Mouse (Mus musculus) kidney, adult 2 months (tissue): ENCODE results near the gene Scfd2.

Experiments used
- CTCF ChIP-seq: fragments of 200-500 bp; conservative IDR thresholded peaks from 2 replicates; pipeline ENCODE4 v1.5.1; 2011; ENCODE audit warnings: low read depth, mild to moderate bottlenecking, control low read depth, low read length, moderate library complexity, mixed read lengths; ENCODE audit not compliant: insufficient read depth, insufficient read length
- POLR2A ChIP-seq: fragments of 200-500 bp; IDR thresholded peaks from one replicate; pipeline ENCODE4 v1.6.1; 2011; ENCODE audit warnings: low read depth, low read length, control low read depth

GRCm38 (mm10) chr5:74253724-74254328, 277.7 kb downstream of the Scfd2 start:
- no peak for TF ChIP-seq POLR2A
- no peak for TF ChIP-seq CTCF
